Mouse (Mus musculus) forebrain, embryonic 14.5 days (tissue): ENCODE measurements around the gene Ccdc153. TPM values are rescaled to one million over a fixed set of nuclear protein-coding genes. Genes with fewer than 3 reads are reported as not detected.

Experiments used
- ATAC-seq: fragments of 200-750 bp; cut with Nextera tagmentation; 2 replicates; pipeline ENCODE4 v1.8.0; 2017; ENCODE audit warnings: mild to moderate bottlenecking, moderate library complexity
- DNase-seq: peaks from one replicate; pipeline ENCODE4 v3.0.0-alpha.2; 2015; ENCODE audit warnings: low spot score
- H3K27ac ChIP-seq: fragments of 300-500 bp; sonication (generic); 2 replicates; pipeline ENCODE4 v1.5.1; 2014; ENCODE audit warnings: low read depth, mild to moderate bottlenecking, control low read depth, low read length, moderate library complexity
- H3K27me3 ChIP-seq: fragments of 300-500 bp; sonication (generic); replicated peaks from 2 replicates; pipeline ENCODE4 v1.6.1; 2014; ENCODE audit warnings: low read length, control low read depth, mixed read lengths; ENCODE audit not compliant: control insufficient read depth, insufficient read depth
- H3K36me3 ChIP-seq: fragments of 300-500 bp; sonication (generic); 2 replicates; pipeline ENCODE4 v1.6.1; 2014; ENCODE audit warnings: low read length, control low read depth; ENCODE audit not compliant: control insufficient read depth, insufficient read depth
- H3K4me1 ChIP-seq: fragments of 300-500 bp; sonication (generic); 2 replicates; pipeline ENCODE4 v1.6.1; 2014; ENCODE audit warnings: antibody characterized with exemption, low read length, control low read depth; ENCODE audit not compliant: control insufficient read depth, insufficient read depth
- H3K4me2 ChIP-seq: fragments of 300-500 bp; sonication (generic); 2 replicates; pipeline ENCODE4 v1.6.1; 2014; ENCODE audit warnings: mild to moderate bottlenecking, control low read depth, low read length
- H3K4me3 ChIP-seq: fragments of 300-500 bp; sonication (generic); 2 replicates; pipeline ENCODE4 v1.5.1; 2014; ENCODE audit warnings: low read depth, low read length, control low read depth
- H3K9ac ChIP-seq: fragments of 300-500 bp; sonication (generic); 2 replicates; pipeline ENCODE4 v1.6.1; 2014; ENCODE audit warnings: mild to moderate bottlenecking, low read length, control low read depth, moderate library complexity
- H3K9me3 ChIP-seq: fragments of 300-500 bp; sonication (generic); replicated peaks from 2 replicates; pipeline ENCODE4 v1.6.1; 2016; ENCODE audit warnings: low read length, control low read depth, mixed read lengths; ENCODE audit not compliant: control insufficient read depth
- WGBS: fragments of 180-500 bp; shearing (Covaris S2); extraction: QIAGEN DNeasy Blood & Tissue Kit; methylation state at CpG from one replicate; pipeline ENCODE4 v1.1.7; 2014; 5-methylcytosine and 5-hydroxymethylcytosine counted together
- polyA plus RNA-seq: library from polyadenylated mRNA; unstranded; fragments of >200 nt; fragmentation: Nextera tagmentation; extraction: Ambion mirVana; gene quantifications from 2 replicates; pipeline ENCODE4 v1.2.1, GENCODE M21; 2014

Gene Ccdc153
- polyA plus RNA-seq, 1 experiment from 2014 or later, result not detected

DNA sequence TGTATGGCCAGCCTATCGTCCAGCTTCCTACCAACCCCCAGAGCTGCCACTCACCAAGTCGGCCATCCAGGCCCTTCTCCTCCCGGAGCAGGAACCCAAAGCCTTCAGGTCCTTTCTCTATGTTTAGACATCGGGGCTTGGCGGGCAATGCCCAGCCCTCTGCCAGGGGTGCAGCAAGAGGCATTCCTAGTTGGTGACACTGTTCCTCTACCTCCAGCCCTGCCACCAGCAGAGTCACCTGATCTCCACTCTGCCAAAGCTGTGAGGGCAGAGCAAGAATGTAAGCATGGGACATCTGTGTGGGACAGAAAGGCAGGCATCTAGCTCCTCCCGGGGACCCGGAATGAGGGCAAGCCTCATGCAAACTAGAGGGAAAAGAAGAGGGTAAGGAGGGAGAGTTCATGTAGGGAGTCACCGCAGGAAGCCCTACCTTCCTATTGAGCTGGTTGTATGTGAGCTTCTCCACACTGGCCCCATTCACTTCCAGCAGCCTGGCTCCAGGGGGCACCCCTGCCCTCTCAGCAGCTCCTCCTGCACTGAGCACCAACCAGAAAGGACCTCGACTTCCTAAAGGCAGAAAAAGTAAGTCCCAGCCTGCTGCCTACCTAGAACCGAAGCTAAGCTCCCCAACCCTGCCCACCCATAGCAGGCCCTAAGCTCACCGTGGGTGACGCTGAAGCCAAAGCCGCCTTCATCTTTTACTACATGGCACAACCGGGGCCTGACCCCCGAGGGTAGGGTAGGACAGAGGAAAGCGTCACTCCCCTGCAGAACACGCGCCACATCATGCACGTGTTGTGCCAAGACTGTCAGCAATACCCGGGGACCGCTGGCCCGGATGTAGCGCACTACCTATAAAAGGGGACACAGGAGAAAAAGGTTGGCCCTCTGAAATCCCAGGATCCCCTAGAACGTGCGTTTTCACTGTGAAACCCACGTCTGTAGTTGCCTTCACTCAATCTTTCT is 9.0 kb downstream of the Ccdc153 start:
- Histone ChIP-seq H3K27me3 (no peaks in the 10 kb centered on the region), H3K9ac (no peak overlapping the region), H3K4me2 (no peak overlapping the region), H3K4me3 (no peak overlapping the region), H3K27ac (no peak overlapping the region), H3K4me1 (peaks cover 18% of the 10 kb centered on the region), H3K9me3 (no peaks in the 10 kb centered on the region), H3K36me3 (no peaks in the 10 kb centered on the region)
- DNase-seq (peak; percentile 65), ATAC-seq (peak; percentile 60)
- WGBS, result 50% methylated on average over 26 of the region's 26 CpGs

DNA sequence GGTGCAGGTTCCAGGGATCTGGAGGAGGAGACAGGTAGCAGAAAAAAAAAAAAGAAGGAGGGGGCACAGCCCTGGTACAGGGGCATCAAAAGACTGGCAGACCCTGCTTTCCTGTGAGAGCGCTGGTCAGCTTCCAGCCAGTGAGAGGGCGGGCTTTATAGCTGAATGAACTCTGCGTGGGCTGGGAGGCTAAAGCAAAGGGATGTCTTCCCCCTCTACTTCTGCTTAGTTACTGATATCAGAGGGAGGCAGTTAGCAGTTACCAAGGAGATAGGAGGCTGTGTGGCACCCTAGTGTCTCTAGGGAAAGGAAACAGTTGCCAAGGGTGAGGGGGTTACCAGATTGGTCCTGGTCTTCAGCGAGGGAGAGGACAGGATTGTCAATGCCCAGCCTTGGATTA is 10.0 kb downstream of the Ccdc153 start:
- H3K4me3 ChIP-seq, result no peak overlapping the region
- DNase-seq (peak; percentile 29), ATAC-seq (no peak)
- WGBS, result 42% methylated on average over 4 of the region's 4 CpGs
- no peaks in the 10 kb centered on the region for H3K27me3 ChIP-seq
- H3K27ac ChIP-seq, result no peak overlapping the region
- H3K9ac ChIP-seq, result no peak overlapping the region
- no peak overlapping the region for H3K4me2 ChIP-seq
- H3K36me3 ChIP-seq, result no peaks in the 10 kb centered on the region
- H3K4me1 ChIP-seq, result peaks cover 27% of the 10 kb centered on the region
- no peaks in the 10 kb centered on the region for H3K9me3 ChIP-seq

DNA sequence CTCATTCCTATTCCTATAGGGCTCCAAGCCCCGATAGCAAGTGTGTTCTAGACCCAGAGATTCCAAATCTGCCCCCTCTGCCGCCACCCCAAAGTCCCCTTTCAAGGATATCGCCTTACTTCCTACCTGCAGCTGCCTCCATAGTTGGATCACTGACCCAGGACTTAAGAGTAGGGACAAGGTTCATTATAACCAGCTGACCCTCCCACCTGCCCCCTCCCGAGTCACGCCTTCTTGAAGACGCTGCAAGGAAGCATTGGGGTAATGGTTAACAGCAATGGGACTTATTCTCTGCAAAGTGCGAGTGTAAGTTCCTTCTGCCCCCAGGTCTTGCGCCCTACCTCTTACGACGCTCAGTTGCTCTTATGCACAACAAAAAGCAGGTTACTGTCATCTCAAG is 10.8 kb downstream of the Ccdc153 start, which contains the start of gene Pdzd3:
TSS of gene Pdzd3 (minus strand) at position 158 of the 400 bp plus-strand sequence.
- H3K27me3 ChIP-seq, result no peaks in the 10 kb centered on the region
- WGBS, result 91% methylated on average over 10 of the region's 10 CpGs
- no peaks in the 10 kb centered on the region for H3K36me3 ChIP-seq
- no peak for DNase-seq
- ATAC-seq, result no peak
- H3K27ac ChIP-seq, result no peak within 1 kb of the TSS
- peaks cover 28% of the 10 kb centered on the region for H3K4me1 ChIP-seq
- H3K4me2 ChIP-seq, result no peak within 1 kb of the TSS
- H3K9me3 ChIP-seq, result no peaks in the 10 kb centered on the region
- no peak within 1 kb of the TSS for H3K9ac ChIP-seq
- no peak within 1 kb of the TSS for H3K4me3 ChIP-seq

DNA sequence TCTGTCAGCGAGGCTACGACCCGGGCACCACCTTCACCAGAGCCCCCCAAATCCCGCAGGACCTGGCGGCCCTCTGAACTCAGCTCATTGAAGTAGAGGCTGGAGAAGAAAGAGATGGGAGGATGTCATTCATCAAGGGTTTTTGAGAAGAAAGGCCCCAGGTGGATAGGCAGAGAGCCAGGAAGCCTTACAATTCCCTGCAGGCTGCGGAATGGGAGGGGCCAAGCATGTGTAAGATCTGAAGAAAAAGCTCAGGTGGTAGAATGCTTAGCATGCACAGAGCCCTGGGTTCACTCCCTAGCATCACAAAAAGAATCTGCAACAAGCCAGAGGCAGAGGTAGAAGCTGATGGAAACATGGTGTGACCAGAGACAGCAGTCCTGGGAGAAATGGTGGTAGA is 13.0 kb downstream of the Ccdc153 start:
- Histone ChIP-seq H3K27me3 (no peaks in the 10 kb centered on the region), H3K36me3 (no peaks in the 10 kb centered on the region), H3K27ac (peak overlapping the region; percentile 85), H3K4me2 (no peak overlapping the region), H3K9me3 (no peaks in the 10 kb centered on the region), H3K4me1 (peaks cover 28% of the 10 kb centered on the region), H3K4me3 (no peak overlapping the region), H3K9ac (no peak overlapping the region)
- 48% methylated on average over 6 of the region's 6 CpGs for WGBS
- DNase-seq (peak; percentile 29), ATAC-seq (no peak)

DNA sequence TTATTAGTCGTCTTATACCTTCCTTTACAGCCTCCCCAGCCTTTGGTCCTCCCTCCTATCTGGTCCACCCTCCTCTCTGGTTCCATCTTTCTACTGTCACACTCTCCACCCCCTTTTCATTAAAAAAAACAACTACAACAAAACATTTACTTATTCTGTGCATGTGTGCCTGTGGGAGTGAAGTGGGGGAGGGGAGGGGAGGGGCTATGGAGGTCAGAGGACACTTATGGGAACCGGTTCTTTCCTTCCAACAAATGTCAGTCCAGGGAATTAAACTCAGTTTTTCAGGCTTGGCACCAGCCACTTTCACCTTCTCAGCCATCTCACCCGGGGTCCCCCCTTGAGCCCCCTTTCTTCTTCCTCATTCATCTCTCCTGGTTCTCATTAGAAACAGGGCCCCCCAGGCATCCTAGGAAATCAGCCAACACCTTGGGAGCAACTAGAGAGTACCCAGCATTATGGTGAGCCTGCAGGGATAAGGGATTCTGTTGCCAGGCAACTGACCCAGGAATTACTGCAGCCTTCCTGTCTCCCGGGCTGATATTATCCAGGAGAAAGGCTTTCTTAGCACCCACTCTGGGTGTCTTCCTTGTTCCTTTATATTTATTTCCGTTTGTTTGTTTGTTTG is 14.1 kb downstream of the Ccdc153 start:
- 2% methylated on average over 5 of the region's 5 CpGs for WGBS
- no peak overlapping the region for H3K9ac ChIP-seq
- H3K4me3 ChIP-seq, result no peak overlapping the region
- H3K4me2 ChIP-seq, result 0 out of 2 replicates have a peak overlapping the region, but pooled peaks have one; percentile 14
- H3K27ac ChIP-seq, result peak overlapping the region; percentile 85
- H3K4me1 ChIP-seq, result peaks cover 28% of the 10 kb centered on the region
- no peaks in the 10 kb centered on the region for H3K36me3 ChIP-seq
- no peaks in the 10 kb centered on the region for H3K9me3 ChIP-seq
- ATAC-seq, result peak; percentile 86
- no peaks in the 10 kb centered on the region for H3K27me3 ChIP-seq
- DNase-seq, result peak; percentile 89

DNA sequence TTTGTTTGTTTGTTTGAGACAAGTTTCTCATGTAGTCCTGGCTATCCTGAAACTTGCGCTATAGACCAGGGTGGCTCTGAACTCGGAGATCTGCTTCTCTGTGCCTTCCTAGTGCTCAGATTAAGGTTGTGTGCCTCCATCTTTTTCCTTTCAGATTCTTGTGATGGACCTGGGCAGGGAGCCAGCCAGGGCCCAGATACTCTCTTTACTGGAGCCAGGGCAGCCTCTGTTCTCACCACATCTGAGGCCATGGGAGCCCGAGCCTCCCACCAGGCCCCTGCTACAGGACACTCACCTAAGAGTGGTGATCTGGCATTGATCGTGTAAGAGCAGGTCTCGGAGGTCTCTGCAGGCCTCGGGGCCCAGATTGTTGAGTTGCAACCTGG is 14.7 kb downstream of the Ccdc153 start:
- ATAC-seq, result peak; percentile 67
- H3K4me3 ChIP-seq, result no peak overlapping the region
- H3K4me1 ChIP-seq, result peaks cover 27% of the 10 kb centered on the region
- H3K36me3 ChIP-seq, result no peaks in the 10 kb centered on the region
- peak overlapping the region; percentile 85 for H3K27ac ChIP-seq
- WGBS, result 20% methylated on average over 6 of the region's 6 CpGs
- 0 out of 2 replicates have a peak overlapping the region, but pooled peaks have one; percentile 14 for H3K4me2 ChIP-seq
- no peaks in the 10 kb centered on the region for H3K27me3 ChIP-seq
- peak; percentile 66 for DNase-seq
- H3K9ac ChIP-seq, result no peak overlapping the region
- H3K9me3 ChIP-seq, result no peaks in the 10 kb centered on the region

DNA sequence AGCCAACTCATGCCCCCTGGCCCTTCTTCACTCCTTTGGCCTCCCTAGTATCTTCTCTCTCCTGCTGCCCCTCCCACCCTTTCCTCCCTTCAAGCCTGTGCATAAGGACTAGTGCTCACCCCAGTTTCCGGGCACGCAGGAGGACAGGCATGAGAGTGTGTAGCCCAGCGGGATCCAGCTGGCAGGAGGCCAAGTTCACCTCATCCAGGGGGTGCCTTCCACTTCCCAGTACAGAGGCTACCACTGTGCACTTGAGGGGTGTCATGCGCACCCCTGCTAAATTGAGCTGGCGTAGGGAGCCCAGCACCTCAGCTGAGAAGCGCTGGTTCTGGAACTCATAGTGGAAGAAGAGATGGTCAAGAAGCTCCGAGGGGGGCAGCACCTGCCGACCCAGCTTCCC is 15.7 kb downstream of the Ccdc153 start:
- Histone ChIP-seq H3K4me2 (no peak overlapping the region), H3K9ac (no peak overlapping the region), H3K27ac (0 out of 2 replicates have a peak overlapping the region, but pooled peaks have one; percentile 85), H3K27me3 (no peaks in the 10 kb centered on the region), H3K4me3 (no peak overlapping the region), H3K9me3 (no peaks in the 10 kb centered on the region), H3K4me1 (peaks cover 21% of the 10 kb centered on the region), H3K36me3 (no peaks in the 10 kb centered on the region)
- DNase-seq, result no peak
- WGBS, result 73% methylated on average over 8 of the region's 8 CpGs
- no peak for ATAC-seq

DNA sequence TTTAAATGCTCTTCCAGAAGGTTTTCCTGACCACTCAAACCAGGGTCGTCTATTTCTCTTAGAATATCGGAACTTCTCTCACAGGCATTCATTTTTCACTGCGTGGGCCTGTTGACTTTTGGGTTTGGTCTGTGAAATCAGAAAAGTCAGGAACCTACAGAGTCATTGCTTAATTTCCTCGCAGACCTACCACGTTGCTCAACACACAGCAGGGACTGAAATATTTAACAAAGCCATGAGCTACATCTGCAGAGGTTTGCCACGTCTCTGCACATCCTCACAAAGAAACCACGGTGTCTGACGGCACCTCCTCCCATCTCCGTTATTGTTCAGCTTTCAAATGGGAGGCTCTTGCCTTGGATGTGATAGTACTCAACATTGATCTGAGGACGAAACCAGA is 18.5 kb downstream of the Ccdc153 start:
- Histone ChIP-seq H3K4me2 (no peak overlapping the region), H3K27ac (no peak overlapping the region), H3K9me3 (no peaks in the 10 kb centered on the region), H3K9ac (no peak overlapping the region), H3K36me3 (no peaks in the 10 kb centered on the region), H3K27me3 (no peaks in the 10 kb centered on the region), H3K4me1 (peaks cover 12% of the 10 kb centered on the region), H3K4me3 (no peak overlapping the region)
- ATAC-seq (no peak), DNase-seq (no peak)
- WGBS, result 81% methylated on average over 10 of the region's 10 CpGs

DNA sequence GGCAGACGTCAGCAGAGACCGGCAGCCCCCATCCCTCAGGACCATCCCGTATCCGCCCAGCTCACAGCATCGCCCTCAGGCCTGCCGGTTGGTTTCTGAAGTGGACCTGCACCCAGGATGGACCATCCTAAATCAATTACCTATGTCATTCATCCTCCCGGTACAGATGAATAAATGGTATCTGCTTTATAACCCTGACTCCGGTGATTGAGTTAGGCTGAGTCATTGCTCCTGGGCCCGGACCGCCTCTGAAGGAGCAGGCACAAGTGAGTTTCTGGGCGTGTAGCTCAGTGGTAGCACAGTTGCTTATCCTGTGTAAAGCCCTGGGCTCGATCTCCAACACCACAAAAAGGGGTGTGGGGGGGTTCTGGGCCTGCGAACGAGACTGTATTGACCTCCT is 20.9 kb downstream of the Ccdc153 start:
- no peak overlapping the region for H3K4me2 ChIP-seq
- no peak overlapping the region for H3K27ac ChIP-seq
- no peak overlapping the region for H3K4me3 ChIP-seq
- no peak for DNase-seq
- no peak overlapping the region for H3K9ac ChIP-seq
- H3K9me3 ChIP-seq, result no peaks in the 10 kb centered on the region
- H3K27me3 ChIP-seq, result no peaks in the 10 kb centered on the region
- no peak for ATAC-seq
- WGBS, result 88% methylated on average over 14 of the region's 14 CpGs
- H3K36me3 ChIP-seq, result no peaks in the 10 kb centered on the region
- no peaks in the 10 kb centered on the region; the same call in 1 of the 2 replicates for H3K4me1 ChIP-seq
